Mouse (Mus musculus) urinary bladder, adult 18-20 months (tissue): ENCODE results near the gene Ngly1.

ENCODE experiments used
- DNase-seq, 2 experiments: peaks; one replicate each; pipeline ENCODE4 v3.0.0; 2022; ENCODE audit warnings: low spot score in 2 of 2, mixed read lengths in 2 of 2

The Ngly1 gene

GRCm38 (mm10) chr14:16329756-16330155 lies 80.7 kb downstream of the Ngly1 start:
- no peak for DNase-seq

GRCm38 (mm10) chr14:16334260-16334659 lies 85.2 kb downstream of the Ngly1 start:
- DNase-seq, result no peak

- DNase-seq, result no peak
Observed at GRCm38 (mm10) chr14:16335835-16336417, 86.8 kb downstream of the Ngly1 start.

- DNase-seq, result no peak
Observed at GRCm38 (mm10) chr14:16347505-16347904, 98.4 kb downstream of the Ngly1 start.

GRCm38 (mm10) chr14:16359704-16360103 lies 110.6 kb downstream of the Ngly1 start:
- no peak for DNase-seq
